Mouse (Mus musculus): ENCODE measurements around the gene Csnk1g1.

Gene Csnk1g1

DNA sequence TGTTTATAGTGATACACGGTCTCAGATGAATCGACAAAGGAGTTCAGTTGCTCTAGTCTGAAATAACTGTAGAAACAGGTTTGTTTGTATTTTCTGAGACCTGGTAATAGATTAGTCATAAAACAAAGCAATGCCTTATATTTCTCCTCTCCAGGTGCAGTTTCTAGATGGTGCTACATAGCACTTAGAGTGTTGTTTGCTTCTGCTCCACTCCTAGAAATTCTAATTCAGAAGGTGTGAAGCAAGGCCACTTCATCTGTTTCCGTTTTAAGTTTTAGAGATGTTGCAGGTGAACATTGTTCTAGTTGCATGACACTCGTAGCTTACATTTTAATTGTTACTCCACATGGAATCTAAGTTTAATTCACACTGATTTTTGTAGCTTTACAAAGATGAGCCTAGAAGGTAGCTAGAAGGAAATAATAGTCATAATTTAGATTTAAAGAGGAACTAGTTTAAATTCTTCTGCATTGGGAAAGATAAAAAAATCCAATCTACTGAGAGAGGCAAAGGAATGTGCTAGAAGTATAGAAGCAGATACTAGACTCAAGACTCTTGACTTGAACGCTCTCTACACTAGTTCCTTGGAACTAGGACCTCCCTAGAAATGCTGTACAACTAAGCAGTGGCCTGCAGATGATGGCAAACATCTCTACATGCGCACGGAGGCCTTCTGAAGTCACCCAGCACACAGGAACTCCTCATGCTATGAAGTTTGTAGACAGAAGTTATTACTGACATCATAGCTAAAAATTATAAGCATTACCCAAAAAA, 87.1 kb downstream of the Csnk1g1 start:
- DNase-seq (ENCODE audit: low read depth, low spot score), result no peak

DNA sequence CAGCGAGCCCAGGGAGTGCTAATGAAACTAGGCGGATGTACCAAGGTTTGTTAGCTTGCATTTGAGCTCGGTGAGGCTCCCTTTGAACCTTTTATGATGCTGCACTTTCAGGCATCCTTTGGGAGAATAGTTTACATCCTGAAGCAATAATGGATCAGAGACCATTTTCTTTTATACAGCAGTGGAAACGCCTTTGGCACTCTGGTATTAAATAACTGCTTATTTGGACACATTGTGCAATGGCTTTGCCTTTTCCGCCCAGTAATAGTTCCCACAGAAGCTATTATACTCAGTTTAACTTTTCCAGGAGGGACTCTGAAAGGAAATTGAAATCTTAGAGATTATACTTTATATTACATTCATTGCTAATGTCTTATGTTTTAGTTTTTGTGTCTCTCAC, 90.2 kb downstream of the Csnk1g1 start:
- no peak for DNase-seq (ENCODE audit: low read depth, low spot score)

DNA sequence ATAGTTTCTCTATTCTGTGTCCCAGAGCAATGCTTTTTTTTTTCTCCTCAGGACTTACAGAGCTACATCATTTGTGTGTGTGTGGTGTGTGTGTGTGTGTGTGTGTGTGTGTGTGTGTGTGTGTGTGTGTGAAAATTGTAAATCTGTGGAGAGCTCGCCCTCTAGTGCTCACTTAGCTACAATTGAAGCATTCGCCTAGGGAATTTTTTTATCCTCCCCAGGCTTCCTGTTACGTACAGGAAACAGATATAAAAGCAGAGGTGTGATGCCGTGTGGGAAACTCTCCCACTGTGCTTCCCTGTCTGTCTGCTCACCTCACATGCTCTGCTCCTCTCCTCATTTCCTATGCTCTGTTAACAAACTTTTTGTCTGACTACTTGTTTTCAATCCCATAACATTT, 95.7 kb downstream of the Csnk1g1 start:
- DNase-seq (ENCODE audit: low read depth, low spot score), result peak; percentile 71

DNA sequence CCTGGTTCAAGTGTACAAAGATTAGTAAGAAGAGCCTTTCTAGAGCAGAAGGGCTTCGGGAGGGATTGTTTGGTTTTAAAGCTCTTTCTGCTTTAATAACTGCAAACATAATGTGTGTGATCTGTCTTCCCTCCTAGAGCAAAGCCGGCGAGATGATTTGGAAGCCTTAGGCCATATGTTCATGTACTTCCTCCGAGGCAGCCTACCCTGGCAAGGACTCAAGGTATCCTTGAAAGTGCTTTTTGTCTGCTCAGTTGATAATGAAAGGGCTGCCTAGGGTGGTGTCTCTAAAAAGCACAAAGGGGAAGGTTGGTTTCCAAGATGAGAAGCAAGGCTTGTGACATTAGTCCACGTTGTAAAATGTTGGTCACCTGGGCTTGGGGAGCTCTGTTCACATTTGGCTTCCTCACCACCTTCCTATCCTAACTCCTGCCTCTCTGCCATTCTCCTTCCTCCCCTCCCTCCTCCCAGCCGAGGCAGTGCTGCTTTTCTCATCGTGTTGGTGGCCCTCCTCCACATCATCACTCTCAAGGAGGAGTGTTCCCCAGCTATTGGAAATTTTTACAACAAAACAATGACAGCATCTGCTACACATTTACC, 99.0 kb downstream of the Csnk1g1 start:
- DNase-seq (ENCODE audit: low read depth, low spot score), result no peak

DNA sequence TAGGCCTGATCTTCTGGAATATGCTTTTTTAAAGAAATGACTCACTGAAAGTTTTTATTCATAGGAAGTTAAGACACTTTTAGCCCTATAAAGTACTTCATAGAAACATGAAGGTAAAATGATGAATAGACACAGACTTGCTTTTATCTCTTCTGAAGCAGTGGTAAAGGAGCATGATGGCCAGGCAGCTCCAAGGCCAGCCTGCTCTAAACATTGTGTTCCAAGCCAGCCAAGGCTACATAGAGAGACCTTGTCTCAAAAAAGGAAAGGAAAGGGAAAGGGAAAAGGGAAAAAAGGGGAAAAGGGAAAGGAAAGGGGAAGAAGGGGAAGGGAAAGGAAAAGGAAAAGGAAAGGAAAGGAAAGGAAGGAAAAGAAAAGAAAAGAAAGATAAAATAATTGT, 111.9 kb downstream of the Csnk1g1 start:
- no peak for DNase-seq (ENCODE audit: low read depth, low spot score)

DNA sequence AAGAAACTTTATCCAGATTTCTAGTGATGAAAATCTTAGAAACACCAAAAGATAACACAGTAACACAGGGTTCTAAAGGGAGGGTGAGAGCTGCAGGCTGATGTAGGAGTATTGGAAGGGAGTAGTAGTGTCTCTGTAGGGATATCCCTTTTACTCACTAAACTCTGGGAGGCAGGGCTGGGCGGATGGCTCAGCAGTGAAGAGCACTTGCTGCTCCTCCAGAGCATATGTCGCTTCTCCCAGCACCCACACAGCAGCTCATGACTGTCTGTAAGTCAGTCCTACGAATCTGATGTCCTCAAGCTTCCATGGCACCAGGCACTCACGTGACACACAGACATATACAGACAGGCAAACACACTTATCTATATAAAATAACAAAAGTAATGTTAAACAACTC, 129.4 kb downstream of the Csnk1g1 start:
- DNase-seq (ENCODE audit: low read depth, low spot score), result no peak

DNA sequence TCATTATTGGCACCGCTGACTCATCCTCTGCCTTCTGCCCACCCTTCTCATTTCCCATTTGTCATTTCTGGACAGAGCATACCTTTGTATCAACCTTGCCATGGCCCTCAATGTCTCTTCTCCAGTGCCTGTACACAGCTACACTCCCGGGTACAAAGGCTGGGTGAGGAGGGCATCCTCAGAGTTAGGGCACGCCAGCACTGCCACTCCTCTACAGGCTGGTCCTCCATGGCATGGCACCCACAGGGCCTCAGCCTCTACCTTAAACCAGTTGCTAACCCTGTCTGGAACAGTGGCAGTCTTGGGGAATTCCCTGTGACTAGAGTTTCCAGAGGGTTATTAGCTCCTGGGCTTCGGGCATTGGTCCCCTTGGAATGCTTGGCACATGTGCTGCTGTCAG, 129.9 kb downstream of the Csnk1g1 start:
- DNase-seq (ENCODE audit: low read depth, low spot score), result no peak

DNA sequence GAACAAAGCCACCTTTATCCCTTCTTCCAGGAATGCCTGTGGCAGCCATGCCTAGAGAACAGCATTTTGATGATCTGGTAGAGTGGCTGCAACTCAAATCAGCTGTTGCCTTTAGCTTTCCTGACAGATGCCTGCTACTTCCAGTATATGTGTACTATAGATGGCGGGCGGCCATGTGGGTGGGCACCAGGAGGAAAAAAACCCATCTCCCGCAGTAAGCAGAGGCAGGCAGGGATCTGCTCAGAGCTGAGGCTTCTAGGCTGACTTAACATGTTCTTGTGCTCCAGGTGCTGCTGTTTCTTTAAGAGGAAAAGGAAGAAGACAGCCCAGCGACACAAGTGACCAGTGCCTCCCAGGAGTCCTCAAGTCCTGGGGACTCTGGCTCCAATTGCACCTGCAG, 130.6 kb downstream of the Csnk1g1 start:
- no peak for DNase-seq (ENCODE audit: low read depth, low spot score)

DNA sequence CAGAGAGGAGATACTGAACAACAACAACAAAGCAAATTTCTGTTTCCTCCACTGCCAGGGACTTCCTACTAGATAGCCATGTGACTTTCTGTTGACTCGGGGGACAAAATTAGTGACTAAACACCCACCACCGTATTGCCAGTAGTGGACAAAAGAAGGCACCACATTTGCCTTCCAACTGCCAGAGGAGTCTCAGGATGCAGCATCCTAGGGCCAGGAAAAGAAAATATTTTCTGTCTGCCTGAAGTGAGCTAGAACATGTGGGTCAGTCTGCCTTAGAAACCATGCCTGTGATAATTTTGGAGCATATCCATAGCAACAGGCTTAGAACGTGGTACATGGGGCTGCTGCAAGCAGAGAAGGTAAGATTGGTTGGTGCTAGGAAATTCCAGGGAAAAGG, 132.1 kb downstream of the Csnk1g1 start:
- DNase-seq (ENCODE audit: low read depth, low spot score), result no peak

DNA sequence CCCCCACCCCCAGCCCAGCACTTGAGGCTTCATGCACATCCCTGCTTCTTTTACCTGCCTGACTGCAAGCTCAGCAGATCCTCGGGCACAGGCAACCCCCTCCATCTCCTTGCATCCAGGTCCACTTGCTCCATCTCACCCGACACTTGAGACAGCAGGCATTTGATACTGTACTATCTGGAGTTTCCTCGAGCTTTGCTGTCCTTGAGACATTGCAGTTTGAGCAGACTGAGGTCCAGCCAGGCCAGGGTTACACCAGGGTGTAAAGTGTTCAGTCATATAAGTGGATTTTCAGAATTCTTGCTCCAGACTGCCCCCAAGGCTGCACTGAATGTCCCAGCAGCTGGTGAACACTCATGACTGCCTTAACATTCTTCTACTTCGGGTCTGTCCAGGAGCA, 133.6 kb downstream of the Csnk1g1 start:
- no peak for DNase-seq (ENCODE audit: low read depth, low spot score)

DNA sequence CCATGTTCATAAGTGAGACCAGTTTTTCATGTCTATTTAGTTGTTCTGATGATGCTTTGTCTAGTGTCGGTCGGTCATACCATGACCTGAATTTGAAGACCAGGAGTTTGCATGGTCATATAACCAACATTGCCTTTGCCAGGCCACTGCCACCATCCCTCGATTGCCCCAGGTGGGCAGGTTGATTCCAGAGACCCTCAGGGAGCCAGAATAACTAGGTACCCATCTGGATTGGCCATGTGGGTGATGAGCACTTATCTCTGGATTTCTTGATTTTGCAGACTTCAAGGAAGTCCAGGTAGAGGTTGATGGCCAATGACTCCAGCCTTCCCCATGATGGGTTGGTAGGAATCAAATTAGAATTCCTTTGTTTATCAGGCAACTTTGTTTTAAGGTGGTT, 134.5 kb downstream of the Csnk1g1 start:
- DNase-seq (ENCODE audit: low read depth, low spot score), result no peak

DNA sequence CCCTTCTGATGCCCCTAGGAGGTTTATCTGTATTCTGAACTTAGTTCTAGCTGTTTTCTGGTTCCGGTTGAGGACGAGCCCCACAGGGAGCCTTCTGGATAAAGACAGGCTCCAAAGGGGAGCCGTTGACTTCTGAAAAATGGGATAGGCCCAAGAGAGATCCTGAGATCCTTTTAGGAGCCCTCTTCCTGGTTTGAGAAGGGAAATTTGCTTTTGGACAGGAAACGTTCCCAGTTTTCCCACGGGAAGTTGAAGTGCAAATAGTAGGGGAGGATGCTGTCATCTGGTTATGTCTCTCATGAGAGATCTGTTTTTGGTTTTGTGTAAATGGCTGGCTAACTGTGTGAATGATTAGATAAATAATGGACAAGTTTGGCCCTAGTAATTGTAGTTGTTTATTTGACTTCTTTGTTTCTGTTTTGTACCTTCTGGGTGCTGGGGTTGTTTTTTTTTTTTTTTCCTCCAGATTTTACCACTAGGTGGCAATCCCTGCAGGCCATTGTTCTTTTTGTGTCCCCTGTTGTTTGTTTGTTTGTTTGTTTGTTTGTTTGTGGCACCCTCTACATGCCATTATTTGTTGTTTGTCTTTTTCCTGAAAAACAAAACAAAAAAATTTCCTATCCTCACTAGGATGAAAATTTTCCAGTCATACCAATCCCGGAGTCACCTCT, 141.3 kb downstream of the Csnk1g1 start:
- DNase-seq (ENCODE audit: low read depth, low spot score), result no peak

DNA sequence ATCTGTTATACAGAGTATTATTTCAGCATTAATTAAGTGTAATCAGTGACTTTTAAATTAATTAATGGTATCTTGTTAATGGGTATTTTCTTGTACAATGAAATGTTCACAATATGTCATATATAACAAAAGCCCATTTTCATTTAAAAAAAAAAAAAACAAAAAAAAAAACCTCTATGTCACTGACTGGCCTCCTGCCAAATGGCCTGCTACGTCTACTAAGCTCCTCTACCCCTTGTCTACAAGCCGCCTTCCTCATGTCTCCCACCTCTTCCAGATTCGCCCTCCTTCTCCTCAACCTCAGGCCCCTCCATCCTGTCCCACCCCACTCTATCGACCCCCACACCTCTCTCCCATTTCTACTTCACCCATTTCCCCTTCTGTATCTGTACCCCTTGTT, 142.8 kb downstream of the Csnk1g1 start:
- no peak for DNase-seq (ENCODE audit: low read depth, low spot score)

DNA sequence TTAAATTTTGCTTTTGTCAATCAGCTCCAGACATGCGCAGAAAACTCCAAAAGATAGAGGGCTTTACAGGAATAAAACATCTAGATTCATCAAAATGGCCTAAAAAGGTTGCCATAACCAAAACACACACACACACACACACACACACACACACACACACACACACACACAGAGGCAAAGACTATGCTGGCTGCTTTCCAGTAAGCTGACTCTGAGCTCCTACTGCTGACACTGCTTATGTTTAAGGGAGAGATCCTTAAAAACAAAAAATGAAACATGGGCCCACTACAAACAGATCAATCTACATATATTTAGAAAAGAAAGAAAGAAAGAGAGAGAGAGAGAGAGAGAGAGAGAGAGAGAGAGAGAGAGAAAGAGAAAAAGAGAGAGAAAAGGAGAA, 144.0 kb downstream of the Csnk1g1 start:
- no peak for DNase-seq (ENCODE audit: low read depth, low spot score)

DNA sequence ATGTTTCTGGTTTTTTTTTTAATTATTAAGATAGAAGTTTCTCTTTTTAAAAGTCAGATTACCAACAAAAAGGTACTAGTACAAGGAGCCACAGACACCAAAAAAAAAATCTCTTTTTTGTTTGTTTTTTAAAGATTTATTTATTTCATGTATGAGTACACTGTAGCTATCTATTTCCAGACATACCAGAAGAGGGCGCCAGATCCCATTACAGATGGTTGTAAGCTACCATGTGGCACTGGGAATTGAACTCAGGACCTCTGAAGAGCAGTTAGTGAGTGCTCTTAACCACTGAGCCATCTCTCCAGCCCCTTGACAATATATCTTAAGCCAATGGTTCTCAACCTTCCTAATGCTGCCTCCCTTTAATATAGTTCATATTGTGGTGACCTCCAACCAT, 144.9 kb downstream of the Csnk1g1 start:
- DNase-seq (ENCODE audit: low read depth, low spot score), result no peak

DNA sequence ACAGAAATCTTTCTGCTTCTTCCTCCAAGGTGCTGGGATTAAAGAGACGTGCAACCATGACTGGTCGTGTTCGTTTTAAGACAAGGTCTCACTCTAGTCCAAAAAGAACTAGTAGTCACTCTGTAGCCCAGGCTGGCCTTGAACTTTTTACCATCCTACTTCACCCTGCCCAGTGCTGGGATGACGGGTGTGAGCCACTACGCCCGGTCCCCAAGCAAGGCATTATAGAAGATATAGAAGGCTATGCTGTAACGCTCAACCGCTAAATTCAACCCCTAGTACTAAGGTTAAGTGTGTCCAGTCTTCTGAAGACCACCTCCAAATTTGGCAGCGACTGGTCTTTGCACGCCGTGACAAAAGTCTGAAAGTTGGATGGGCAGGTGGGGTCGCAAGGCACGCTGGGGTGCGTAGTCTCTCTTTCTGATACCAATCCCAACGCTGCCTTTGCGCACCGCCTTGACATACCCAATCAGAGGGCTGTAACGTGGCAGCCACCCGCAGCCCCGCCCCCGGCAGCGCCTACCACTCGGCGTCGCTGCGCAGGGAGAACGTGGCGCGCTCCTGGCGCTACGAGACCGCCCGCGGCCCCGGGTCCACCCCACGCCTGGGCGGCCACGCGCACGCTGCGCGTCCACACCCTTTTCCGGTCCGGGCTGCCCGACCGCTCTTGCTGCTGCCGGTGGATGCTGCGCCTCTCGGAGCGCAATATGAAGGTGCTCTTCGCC, 151.0 kb downstream of the Csnk1g1 start, which contains the start of gene Ppib:
Gene Ppib (plus strand): TSS at position 640 of the 725 bp plus-strand sequence.
- peak; percentile 96 for DNase-seq (ENCODE audit: low read depth, low spot score)

DNA sequence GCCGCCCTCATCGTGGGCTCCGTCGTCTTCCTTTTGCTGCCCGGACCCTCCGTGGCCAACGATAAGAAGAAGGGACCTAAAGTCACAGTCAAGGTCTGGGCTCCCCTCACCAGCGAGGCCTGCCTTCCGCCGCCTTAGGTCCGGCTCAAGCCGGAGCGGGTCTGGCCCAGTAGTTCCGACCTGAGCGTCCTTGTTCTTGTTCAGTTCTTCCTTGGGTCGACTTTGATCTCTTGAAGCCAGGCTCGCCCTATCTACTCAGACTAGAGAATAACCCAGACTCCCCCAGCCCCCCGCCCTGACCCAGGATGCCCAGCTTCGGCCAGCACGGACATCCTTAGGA, 151.6 kb downstream of the Csnk1g1 start:
- DNase-seq (ENCODE audit: low read depth, low spot score), result no peak

DNA sequence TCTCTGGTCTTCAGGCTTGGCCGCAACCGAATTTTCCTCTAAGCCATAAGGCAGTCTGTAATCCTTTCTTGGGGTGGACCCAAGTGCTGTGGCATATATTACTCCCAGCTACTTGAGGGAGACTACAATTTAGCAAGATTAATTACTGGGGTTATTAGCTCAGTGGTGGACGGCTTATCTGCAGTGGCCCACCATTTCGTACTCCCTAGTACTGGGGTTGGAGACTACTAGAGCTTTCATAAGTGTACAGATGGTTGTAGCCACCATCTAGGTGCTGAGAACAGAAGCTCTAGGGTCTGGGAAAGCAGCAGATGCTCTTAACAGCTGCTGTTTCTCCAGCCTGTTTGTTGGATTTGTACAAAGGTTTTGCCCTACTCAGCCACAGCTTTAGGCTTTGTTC, 152.3 kb downstream of the Csnk1g1 start:
- no peak for DNase-seq (ENCODE audit: low read depth, low spot score)

DNA sequence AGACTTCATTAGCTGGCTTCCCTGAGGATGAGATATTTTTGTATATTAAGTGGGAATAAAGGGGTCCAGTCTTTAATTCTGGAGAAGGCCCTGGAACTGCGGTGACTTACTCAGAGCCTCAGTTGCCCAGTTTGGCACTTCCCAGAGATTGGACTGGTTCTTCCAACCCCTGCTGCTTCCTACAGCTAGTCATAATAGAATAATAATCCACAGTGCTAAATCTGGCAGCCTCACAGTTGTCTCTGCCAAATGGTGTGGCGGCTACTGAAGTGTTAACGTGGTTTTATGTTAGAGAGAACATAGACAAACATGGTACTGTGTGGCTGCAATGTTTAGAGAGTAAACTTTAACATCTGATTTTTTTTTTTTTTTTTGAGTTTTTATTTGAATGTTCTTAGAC, 152.9 kb downstream of the Csnk1g1 start:
- DNase-seq (ENCODE audit: low read depth, low spot score), result no peak

DNA sequence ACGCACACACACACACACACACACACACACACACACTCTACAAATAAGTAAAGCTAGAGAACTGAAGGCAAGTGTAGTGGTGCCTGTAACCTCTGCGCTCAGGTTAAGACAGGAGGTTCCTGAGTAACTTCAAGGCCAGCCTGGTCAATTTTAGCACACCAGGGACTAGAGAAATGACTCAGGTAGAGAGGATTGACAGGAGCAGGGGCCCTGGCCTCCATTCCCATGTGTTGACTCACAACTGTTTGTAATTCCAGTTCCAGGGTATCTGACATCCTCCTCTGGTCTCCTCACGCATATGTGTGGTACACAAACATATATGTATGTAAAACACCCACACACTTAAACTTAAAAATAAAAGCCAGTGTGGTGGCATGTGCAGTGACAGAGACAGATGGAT, 154.7 kb downstream of the Csnk1g1 start:
- DNase-seq (ENCODE audit: low read depth, low spot score), result no peak

DNA sequence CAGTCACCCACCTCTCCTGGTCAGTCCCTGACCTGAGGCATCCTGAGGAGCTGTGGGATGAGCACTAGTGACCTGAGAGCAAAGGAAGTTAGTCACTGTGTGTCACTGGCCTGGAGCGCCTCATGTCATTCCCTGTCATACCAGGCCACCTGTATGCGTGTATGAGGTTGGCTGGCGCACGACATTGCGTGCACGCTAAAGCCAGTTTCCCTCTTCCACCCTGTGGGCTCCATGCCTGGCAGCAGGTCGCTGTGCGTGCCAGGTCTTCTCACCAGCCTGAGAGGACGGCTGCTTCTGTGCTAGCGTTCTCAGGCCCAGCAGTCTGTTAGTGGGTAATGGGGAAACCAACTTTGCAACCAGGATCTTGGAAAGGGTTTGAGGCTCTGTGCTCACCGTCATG, 155.6 kb downstream of the Csnk1g1 start:
- DNase-seq (ENCODE audit: low read depth, low spot score), result no peak

DNA sequence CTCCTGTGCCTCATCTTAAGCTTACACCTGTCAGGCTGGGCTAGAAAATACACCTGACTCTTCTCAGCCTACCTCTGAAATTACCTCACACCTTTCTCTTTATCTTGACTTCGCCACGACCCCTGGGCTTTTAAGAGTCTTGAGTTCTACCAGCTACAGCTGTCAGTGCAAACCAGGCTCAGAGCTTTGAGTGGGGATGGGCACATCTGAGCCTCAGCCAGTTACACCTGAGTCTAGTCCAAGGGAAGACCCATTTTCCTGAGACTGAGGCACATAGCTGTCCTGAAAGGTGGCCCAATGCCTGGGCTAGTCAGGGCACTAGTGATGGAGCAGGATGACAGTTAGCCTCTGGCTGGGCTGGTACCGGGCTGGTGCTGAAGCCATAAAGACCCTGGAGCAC, 158.1 kb downstream of the Csnk1g1 start:
- DNase-seq (ENCODE audit: low read depth, low spot score), result no peak
